Mouse (Mus musculus) embryonic fibroblast, embryonic 13.5 days (primary cell): Measurements from ENCODE around the gene Dgkg.

ENCODE experiments used
- CTCF ChIP-seq: IDR thresholded peaks from 2 replicates; pipeline ENCODE4 v1.5.1; 2011; ENCODE audit warnings: mild to moderate bottlenecking, control low read depth, low read length, moderate library complexity, borderline replicate concordance; ENCODE audit not compliant: insufficient read depth
- POLR2A ChIP-seq: IDR thresholded peaks from 2 replicates; pipeline ENCODE4 v1.6.1; 2011; ENCODE audit warnings: low read depth, mild to moderate bottlenecking, control low read depth, low read length, moderate library complexity

- TF ChIP-seq CTCF (no peak), POLR2A (no peak)
These were observed 78.1 kb downstream of the Dgkg start for GRCm38 (mm10) chr16:22578883-22579282.
